In genomic region chr6:134926338-134926705, GRCm38 (mm10) we compare ENCODE assay signal across 8 mouse cellular contexts. TPM values are rescaled to one million over a fixed set of nuclear protein-coding genes. Genes with fewer than 3 reads are reported as not detected.
A peak's percentile ranks its signal among the peaks of the same experiment; 100 is the strongest.
DNase-seq lines count a peak whose midpoint lies in the region; ATAC-seq and TF ChIP-seq lines count a peak whose summit lies in the region.

No protein-coding gene starts in this region.

- H3K36me3 ChIP-seq in heart, embryonic 10.5 days: 0 out of 2 replicates have a peak, but pooled peaks cover 11% of the 10 kb centered on the region
- H3K36me3 ChIP-seq in C2C12 (ENCODE audit: control insufficient read depth, insufficient read depth): peaks cover 31% of the 10 kb centered on the region
- peaks cover 15% of the 10 kb centered on the region for H3K36me3 ChIP-seq in forebrain, embryonic 14.5 days (ENCODE audit: control insufficient read depth, insufficient read depth, low read length)
- H3K36me3 ChIP-seq in liver, embryonic 15.5 days (replicated peaks): peaks cover 22% of the 10 kb centered on the region

- DNase-seq in heart, embryonic 10.5 days (ENCODE audit: low spot score): no peak
- no peak for DNase-seq in heart, adult 18-20 months
- DNase-seq in forebrain, embryonic 14.5 days (ENCODE audit: low spot score): peak; percentile 16
- no peak for DNase-seq in urinary bladder, postnatal 25 days (ENCODE audit: low spot score)
- no peak for DNase-seq in cerebellum, adult 11-12 months
- no peak for DNase-seq in right cerebral cortex, postnatal 25 days

- 12% methylated on average over 3 of the region's 3 CpGs for WGBS in heart, embryonic 10.5 days
- 8% methylated on average over 3 of the region's 3 CpGs for WGBS in forebrain, embryonic 14.5 days
- WGBS in liver, embryonic 15.5 days (ENCODE audit: insufficient replicate concordance): 24% methylated on average over 3 of the region's 3 CpGs

- peaks cover 64% of the 10 kb centered on the region for H3K79me3 ChIP-seq in C2C12 (ENCODE audit: low read depth)

- no peak for TF ChIP-seq CTCF in C2C12 (IDR thresholded peaks at IDR 0.05; ENCODE audit: control insufficient read depth, insufficient read depth, insufficient read length)

- H3K4me1 ChIP-seq in heart, embryonic 10.5 days: peaks cover 50% of the 10 kb centered on the region
- H3K4me1 ChIP-seq in forebrain, embryonic 14.5 days (ENCODE audit: control insufficient read depth, insufficient read depth, low read length): peaks cover 28% of the 10 kb centered on the region
- H3K4me1 ChIP-seq in liver, embryonic 15.5 days (replicated peaks): peaks cover 53% of the 10 kb centered on the region

- H3ac ChIP-seq in C2C12 (ENCODE audit: control insufficient read depth, insufficient read length, low read depth): peak overlapping the region; percentile 92

- H3K9ac ChIP-seq in forebrain, embryonic 14.5 days (ENCODE audit: low read length): peak overlapping the region; percentile 87
- peak overlapping the region; percentile 87 for H3K9ac ChIP-seq in liver, embryonic 15.5 days

- H3K4me2 ChIP-seq in forebrain, embryonic 14.5 days (ENCODE audit: low read length): peak overlapping the region; percentile 90
- H3K4me2 ChIP-seq in liver, embryonic 15.5 days: peak overlapping the region; percentile 93

- no peaks in the 10 kb centered on the region for H3K9me3 ChIP-seq in heart, embryonic 10.5 days
- H3K9me3 ChIP-seq in forebrain, embryonic 14.5 days (replicated peaks; ENCODE audit: control insufficient read depth, low read length): no peaks in the 10 kb centered on the region
- no peaks in the 10 kb centered on the region for H3K9me3 ChIP-seq in liver, embryonic 15.5 days (replicated peaks)

- peak overlapping the region; percentile 70 for H3K4me3 ChIP-seq in heart, embryonic 10.5 days
- H3K4me3 ChIP-seq in C2C12 (ENCODE audit: insufficient read depth, poor library complexity, severe bottlenecking): peak overlapping the region; percentile 55
- H3K4me3 ChIP-seq in forebrain, embryonic 14.5 days (ENCODE audit: low read depth, low read length): peak overlapping the region; percentile 53
- peak overlapping the region; percentile 73 for H3K4me3 ChIP-seq in liver, embryonic 15.5 days (replicated peaks)

- no peaks in the 10 kb centered on the region for H3K27me3 ChIP-seq in heart, embryonic 10.5 days (ENCODE audit: insufficient read depth, poor library complexity, severe bottlenecking)
- no peaks in the 10 kb centered on the region for H3K27me3 ChIP-seq in C2C12 (ENCODE audit: control insufficient read depth, insufficient read depth, insufficient read length)
- H3K27me3 ChIP-seq in forebrain, embryonic 14.5 days (replicated peaks; ENCODE audit: control insufficient read depth, insufficient read depth, low read length): no peaks in the 10 kb centered on the region
- no peaks in the 10 kb centered on the region for H3K27me3 ChIP-seq in liver, embryonic 15.5 days

- H3K79me2 ChIP-seq in C2C12 (ENCODE audit: control insufficient read depth, insufficient read depth): peaks cover 73% of the 10 kb centered on the region

- ATAC-seq in forebrain, embryonic 14.5 days: no peak
- no peak for ATAC-seq in liver, embryonic 15.5 days (ENCODE audit: insufficient read depth)

- H3K27ac ChIP-seq in heart, embryonic 10.5 days: peak overlapping the region; percentile 95
- H3K27ac ChIP-seq in forebrain, embryonic 14.5 days (ENCODE audit: low read depth, low read length): peak overlapping the region; percentile 99
- peak overlapping the region; percentile 100 for H3K27ac ChIP-seq in liver, embryonic 15.5 days (replicated peaks)

TF ChIP-seq in C2C12, 6 proteins besides CTCF, POLR2A, EP300 and RAD21:
- TF ChIP-seq MAX (IDR thresholded peaks at IDR 0.05): no peak
- TF ChIP-seq FOSL1 (IDR thresholded peaks at IDR 0.05; ENCODE audit: insufficient read depth, low read length, poor library complexity, severe bottlenecking): no peak
- TF ChIP-seq MYOG (IDR thresholded peaks at IDR 0.05; ENCODE audit: control insufficient read depth, extremely low read depth, insufficient read length): no peak
- no peak for TF ChIP-seq CEBPB (IDR thresholded peaks at IDR 0.05; ENCODE audit: low read depth)
- TF ChIP-seq USF1 (IDR thresholded peaks at IDR 0.05; ENCODE audit: low read depth): no peak
- TF ChIP-seq MYOD1 (IDR thresholded peaks at IDR 0.05; ENCODE audit: control insufficient read depth, insufficient read length, low read depth): no peak

RNA-seq across cellular contexts. Expression of gene Cdkn1b, which starts 6.1 kb away (rescaled TPM):
- 11.0 and 12.0 TPM in 2 replicates for polyA plus RNA-seq in heart, embryonic 10.5 days (2016; fragmentation: Nextera tagmentation; extraction: Ambion mirVana)
- total RNA-seq in heart, adult 18-20 months (2021): 10 to 100 TPM; 33.8 to 41.5 TPM
- polyA plus RNA-seq in C2C12 (2012; fragmentation: generic; extraction: Trizol): 15.8 TPM
- polyA plus RNA-seq in forebrain, embryonic 14.5 days (2014; fragmentation: Nextera tagmentation; extraction: Ambion mirVana): 58.8 and 63.3 TPM in 2 replicates
- 13.3 and 14.1 TPM in 2 replicates for polyA plus RNA-seq in liver, embryonic 15.5 days (2015; fragmentation: Nextera tagmentation; extraction: Ambion mirVana)

RNA-seq across cellular contexts. Expression of gene Gpr19, which starts 27.9 kb away (rescaled TPM):
- polyA plus RNA-seq in heart, embryonic 10.5 days (2016; fragmentation: Nextera tagmentation; extraction: Ambion mirVana): 9.0 and 11.8 TPM in 2 replicates
- total RNA-seq in heart, adult 18-20 months (2021): 1 to 10 TPM; 3.9 to 5.0 TPM
- 2.1 TPM for polyA plus RNA-seq in C2C12 (2012; fragmentation: generic; extraction: Trizol)
- polyA plus RNA-seq in forebrain, embryonic 14.5 days (2014; fragmentation: Nextera tagmentation; extraction: Ambion mirVana): 42.4 and 46.2 TPM in 2 replicates
- 5.6 and 5.7 TPM in 2 replicates for polyA plus RNA-seq in liver, embryonic 15.5 days (2015; fragmentation: Nextera tagmentation; extraction: Ambion mirVana)

RNA-seq across cellular contexts. Expression of gene Apold1, which starts 55.2 kb away (rescaled TPM):
- 2.2 and 2.9 TPM in 2 replicates for polyA plus RNA-seq in heart, embryonic 10.5 days (2016; fragmentation: Nextera tagmentation; extraction: Ambion mirVana)
- total RNA-seq in heart, adult 18-20 months (2021): 1 to 10 TPM; 5.7 to 9.3 TPM
- 0.05 TPM for polyA plus RNA-seq in C2C12 (2012; fragmentation: generic; extraction: Trizol)
- 3.5 and 4.8 TPM in 2 replicates for polyA plus RNA-seq in forebrain, embryonic 14.5 days (2014; fragmentation: Nextera tagmentation; extraction: Ambion mirVana)
- 2.8 TPM in 2 replicates for polyA plus RNA-seq in liver, embryonic 15.5 days (2015; fragmentation: Nextera tagmentation; extraction: Ambion mirVana)
